Comparison of ENCODE assay signal across 20 mouse cellular contexts in genomic region chr4:81953023-81953422, GRCm38 (mm10).
A peak's percentile ranks its signal among the peaks of the same experiment; 100 is the strongest.
DNase-seq lines count a peak whose midpoint lies in the region; ATAC-seq lines count a peak whose summit lies in the region.
"Had no signal": no experiment of that assay in that cellular context is flagged by ENCODE, and none has a peak within 500 bp of the region (broad histone marks: within the 10 kb centered on the region; RNA-seq: fewer than 3 reads in every experiment).

No protein-coding gene starts in this region.

- H3K4me2 ChIP-seq in kidney, embryonic 15.5 days = no peak overlapping the region
- H3K4me2 ChIP-seq in kidney, embryonic 14.5 days (replicated peaks; ENCODE audit: low read depth, low read length) = no peak overlapping the region
- H3K4me2 ChIP-seq: embryonic facial prominence, embryonic 15.5 days; heart, embryonic 12.5 days; hindbrain, embryonic 15.5 days had no signal

- DNase-seq in 3134 (ENCODE audit: extremely low read depth, insufficient read length, low spot score) (peak; percentile 21), 3T3-L1 (ENCODE audit: low read depth, low spot score) (peak; percentile 62)
- peak; percentile 11 for DNase-seq in adrenal gland, postnatal 14 days
- DNase-seq in retina, postnatal 1 day = no peak
- no peak for DNase-seq in T-cell, adult 2 months (ENCODE audit: low spot score)
- DNase-seq: cerebellum, adult 2 months; cerebellum, postnatal 10 days; gastrocnemius, adult 2 months; gastrocnemius, postnatal 25 days had no signal

- H3K27ac ChIP-seq in kidney, embryonic 15.5 days = no peak overlapping the region
- no peak overlapping the region for H3K27ac ChIP-seq in kidney, embryonic 14.5 days (ENCODE audit: low read depth, low read length)
- H3K27ac ChIP-seq: embryonic facial prominence, embryonic 15.5 days; forebrain, embryonic 10.5 days; gastrocnemius, adult 2 months; hindbrain, embryonic 15.5 days had no signal

- 33% methylated on average over 4 of the region's 4 CpGs for WGBS in kidney, embryonic 15.5 days
- WGBS in kidney, embryonic 14.5 days = 26% methylated on average over 4 of the region's 4 CpGs

- peaks cover 6% of the 10 kb centered on the region for H3K4me1 ChIP-seq in kidney, embryonic 15.5 days
- H3K4me1 ChIP-seq in kidney, embryonic 14.5 days (ENCODE audit: control insufficient read depth, insufficient read depth, low read length) = no peaks in the 10 kb centered on the region
- H3K4me1 ChIP-seq: hindbrain, embryonic 15.5 days had no signal

- H3K4me3 ChIP-seq in kidney, embryonic 15.5 days (replicated peaks) = no peak overlapping the region
- H3K4me3 ChIP-seq in kidney, embryonic 14.5 days (ENCODE audit: low read length) = no peak overlapping the region
- H3K4me3 ChIP-seq: embryonic facial prominence, embryonic 15.5 days; erythroblast, embryonic 14.5 days; forebrain, embryonic 10.5 days; gastrocnemius, adult 2 months; heart, embryonic 12.5 days; hindbrain, embryonic 15.5 days had no signal

- 0 out of 2 replicates have a peak, but pooled peaks have one; percentile 56 for ATAC-seq in kidney, embryonic 15.5 days (replicated peaks; ENCODE audit: low FRiP score)
- no peak for ATAC-seq in kidney, embryonic 14.5 days (ENCODE audit: low FRiP score, low TSS enrichment)
- no peak for ATAC-seq in CD4-positive, CD25-positive, alpha-beta regulatory T cell, adult 4 months
- ATAC-seq: forebrain, embryonic 14.5 days; intestine, embryonic 16.5 days had no signal

- H3K36me3 ChIP-seq in kidney, embryonic 15.5 days = no peaks in the 10 kb centered on the region
- no peaks in the 10 kb centered on the region for H3K36me3 ChIP-seq in kidney, embryonic 14.5 days (ENCODE audit: control insufficient read depth, insufficient read depth, low read length)
- H3K36me3 ChIP-seq: embryonic facial prominence, embryonic 15.5 days; forebrain, embryonic 10.5 days; heart, embryonic 12.5 days; hindbrain, embryonic 15.5 days had no signal

- no peak overlapping the region for H3K9ac ChIP-seq in kidney, embryonic 15.5 days
- H3K9ac ChIP-seq in kidney, embryonic 14.5 days (ENCODE audit: low read depth, low read length) = no peak overlapping the region
- H3K9ac ChIP-seq: embryonic facial prominence, embryonic 15.5 days; heart, embryonic 12.5 days; hindbrain, embryonic 15.5 days had no signal

- no peaks in the 10 kb centered on the region for H3K27me3 ChIP-seq in kidney, embryonic 15.5 days
- H3K27me3 ChIP-seq in kidney, embryonic 14.5 days (ENCODE audit: control insufficient read depth, insufficient read depth, low read length) = no peaks in the 10 kb centered on the region
- H3K27me3 ChIP-seq: CH12.LX; embryonic facial prominence, embryonic 15.5 days; heart, embryonic 12.5 days; hindbrain, embryonic 15.5 days had no signal

- no peaks in the 10 kb centered on the region for H3K9me3 ChIP-seq in kidney, embryonic 15.5 days (replicated peaks)
- H3K9me3 ChIP-seq in kidney, embryonic 14.5 days (ENCODE audit: control insufficient read depth, low read length) = no peaks in the 10 kb centered on the region; the same call in 1 of the 2 replicates
- H3K9me3 ChIP-seq: embryonic facial prominence, embryonic 15.5 days; forebrain, embryonic 10.5 days; heart, embryonic 12.5 days; hindbrain, embryonic 15.5 days had no signal

Comparison
In these comparisons a context has a peak if more than half of its experiments do, and no peak if none do; other contexts are left out.
1. DNase-seq: peak in 3134 (single experiment), 3T3-L1 (single experiment) and adrenal gland, postnatal 14 days (single experiment); none in retina, postnatal 1 day (single experiment) and T-cell, adult 2 months (single experiment).